Mouse (Mus musculus): ENCODE measurements around the gene Prrc2a. TPM values are rescaled to one million over a fixed set of nuclear protein-coding genes. Genes with fewer than 3 reads are reported as not detected.

Prrc2a gene
- polyA plus RNA-seq (2014; fragmentation: Illumina TruSeq; extraction: RNeasy Lipid Tissue Mini Kit (QIAGEN cat#74804); ENCODE audit: low read depth, low replicate concordance), result 139 TPM

GRCm38 (mm10) chr17:35164568-35165450, at the start of gene Prrc2a:
Gene Prrc2a, minus strand, starts transcription at chr17:35164897.

GRCm38 (mm10) chr17:35204494-35205379, 40.0 kb upstream of the Prrc2a start, which contains the start of gene Lta:
Gene Lta, minus strand, starts transcription at chr17:35205351.

GRCm38 (mm10) chr17:35201787-35202186, 37.1 kb upstream of the Prrc2a start, which contains the start of gene Tnf:
Gene Tnf, minus strand, starts transcription at chr17:35202007.

GRCm38 (mm10) chr17:35193881-35194843, 29.5 kb upstream of the Prrc2a start, which contains the start of gene Ltb:
Gene Ltb, plus strand, starts transcription at chr17:35194439.

GRCm38 (mm10) chr17:35187959-35188610, 23.4 kb upstream of the Prrc2a start, which contains the start of gene Lst1:
Gene Lst1, minus strand, starts transcription at chr17:35188439.

GRCm38 (mm10) chr17:35175968-35176367, 11.3 kb upstream of the Prrc2a start, which contains the start of gene Aif1:
Gene Aif1, minus strand, starts transcription at chr17:35176068.

GRCm38 (mm10) chr17:35134801-35135590, 29.7 kb downstream of the Prrc2a start, which contains the start of gene Bag6:
Gene Bag6, plus strand, starts transcription at chr17:35135178.

GRCm38 (mm10) chr17:35131500-35132173, 33.1 kb downstream of the Prrc2a start, which contains the start of gene Apom:
Gene Apom, minus strand, starts transcription at chr17:35132050.

GRCm38 (mm10) chr17:35126206-35126611, 38.5 kb downstream of the Prrc2a start, which contains the start of gene D17H6S53E:
Gene D17H6S53E, plus strand, starts transcription at chr17:35126373.

GRCm38 (mm10) chr17:35121871-35122303, 42.8 kb downstream of the Prrc2a start, which contains the start of gene Csnk2b:
Gene Csnk2b, minus strand, starts transcription at chr17:35122053.

GRCm38 (mm10) chr17:35121143-35121799, 43.4 kb downstream of the Prrc2a start, which contains the start of gene Gpank1:
Gene Gpank1, plus strand, starts transcription at chr17:35121455.

GRCm38 (mm10) chr17:35115046-35116019, 49.4 kb downstream of the Prrc2a start, which contains the start of gene Ly6g5b:
Gene Ly6g5b, minus strand, starts transcription at chr17:35115428.

GRCm38 (mm10) chr17:35108097-35108496, 56.6 kb downstream of the Prrc2a start, which contains the start of gene Ly6g5c:
Gene Ly6g5c, plus strand, starts transcription at chr17:35108279.

Measured in heart, adult 10 weeks (tissue).